Mouse (Mus musculus) Patski (cell line): ENCODE measurements at regions not wholly inside any gene's neighbourhood (a gene's known extent, or its start where the extent isn't known, plus 50 kb on each side); places are given as distances from the start of the nearest gene placed in this dataset.

ENCODE experiments used
- ATAC-seq: fragments of 100-300 bp; one replicate; pipeline ENCODE4 v1.8.0; 2021
- CTCF ChIA-PET: fragments of 350-600 bp; sonication (Branson Sonifier 250); formaldehyde crosslinking; loops from one replicate; lab custom pipeline; 2022; ENCODE audit warnings: inconsistent platforms; lab: Charles Lee
- POLR2A ChIA-PET: fragments of 350-600 bp; sonication (Branson Sonifier 250); formaldehyde crosslinking; loops from one replicate; lab custom pipeline; 2022; ENCODE audit warnings: antibody characterized with exemption, inconsistent platforms; lab: Charles Lee
- DNase-seq: peaks from one replicate; pipeline ENCODE4 v3.0.0-alpha.2; 2011; ENCODE audit warnings: low read depth, low spot score
- H3K27me3 ChIP-seq: fragments of 371-371 bp; one replicate; pipeline ENCODE4 v1.5.1; 2021
- CTCF ChIP-seq: fragments of 100-300 bp; IDR thresholded peaks from one replicate; pipeline ENCODE4 v1.5.1; 2021
- in situ Hi-C: fragments of 300-500 bp; cut with MboI; formaldehyde crosslinking; loops from 3 replicates; pipeline ENCODE4 v1.11.1; 2018; ENCODE audit warnings: low pct_unique_long_range_greater_than_20kb, mixed read lengths

DNA sequence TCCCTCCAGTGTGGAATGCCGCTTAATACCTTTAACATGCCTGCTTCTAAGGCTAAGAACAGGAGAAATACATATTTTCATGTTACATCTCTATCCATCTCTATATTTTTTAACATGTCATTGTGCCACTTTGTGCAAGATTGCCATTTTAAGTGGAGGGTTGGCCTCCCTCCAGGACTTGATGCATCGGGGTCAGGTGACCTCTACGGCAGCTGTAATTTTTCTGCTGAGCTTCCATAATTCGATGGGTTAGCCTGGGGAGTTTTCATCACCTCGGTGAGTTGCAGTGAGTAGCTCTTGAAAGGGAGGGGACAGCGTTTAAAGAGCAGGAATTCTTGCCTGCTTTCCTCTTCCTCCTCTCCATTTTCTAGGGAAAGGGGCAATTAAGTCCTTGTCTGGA is 203.6 kb downstream of the Rpl10-ps3 start:
- TF ChIP-seq CTCF, result no peak
- no peak for DNase-seq

DNA sequence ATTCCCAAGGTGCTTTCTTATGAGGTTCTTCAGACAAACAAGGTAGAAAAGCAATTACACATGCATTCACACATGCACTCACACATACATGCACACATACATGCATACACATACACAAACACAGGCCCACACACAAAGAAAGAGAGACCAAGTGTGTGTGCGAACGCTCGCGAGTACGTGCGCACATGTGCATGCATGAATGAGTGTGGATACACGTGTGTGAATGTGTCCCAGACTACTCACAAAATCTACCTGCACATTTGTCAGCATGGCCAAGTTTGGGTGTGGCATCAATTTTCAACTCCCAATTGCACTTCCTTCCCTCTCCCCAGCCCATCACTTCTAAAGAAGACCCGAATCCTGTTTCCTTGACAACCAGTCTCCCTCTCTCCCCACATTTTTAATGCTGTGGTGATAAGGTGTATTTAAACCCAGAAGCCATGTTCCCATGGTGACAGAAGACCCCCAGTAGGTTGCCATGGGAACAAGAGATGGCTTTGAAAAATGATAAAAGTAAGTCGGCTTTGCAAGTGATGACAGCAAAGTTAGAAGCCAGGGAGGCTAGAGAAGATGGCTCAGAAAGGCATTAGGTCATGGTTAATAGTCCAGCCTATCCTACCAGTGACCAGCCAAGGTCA is 206.3 kb downstream of the Rpl10-ps3 start:
- in situ Hi-C loops, result no loop called here
- no peaks in the 10 kb centered on the region for H3K27me3 ChIP-seq
- ATAC-seq, result no peak
- POLR2A ChIA-PET, result interaction anchor here (0.7 kb wide), 1 partner anchor 138 kb away, joined by 3 read pairs; no protein-coding TSS in a partner anchor
- TF ChIP-seq CTCF, result no peak
- CTCF ChIA-PET, result no interaction called here
- DNase-seq, result no peak

More for the DNA sequence above, 203.6 kb downstream of the Rpl10-ps3 start:
- no peaks in the 10 kb centered on the region for H3K27me3 ChIP-seq
- no peak for ATAC-seq
- POLR2A ChIA-PET, result no interaction called here
- CTCF ChIA-PET, result interaction anchor here (1.4 to 4.4 kb wide), 2 partner anchors 10 to 20 kb away, joined by 3 to 17 read pairs; no protein-coding TSS in a partner anchor
- in situ Hi-C loops, result loop anchor here (10.0 kb wide), 2 partner anchors 156 to 346 kb away; partner anchors contain the start of gene Ncam1

GRCm38 (mm10) chr9:50136636-50136985 is 208.2 kb downstream of the Rpl10-ps3 start:
- ATAC-seq (no peak), DNase-seq (no peak)
- CTCF ChIA-PET, result interaction anchor here (1.3 to 1.7 kb wide), 2 partner anchors 14 to 17 kb away, joined by 4 to 7 read pairs; no protein-coding TSS in a partner anchor

DNA sequence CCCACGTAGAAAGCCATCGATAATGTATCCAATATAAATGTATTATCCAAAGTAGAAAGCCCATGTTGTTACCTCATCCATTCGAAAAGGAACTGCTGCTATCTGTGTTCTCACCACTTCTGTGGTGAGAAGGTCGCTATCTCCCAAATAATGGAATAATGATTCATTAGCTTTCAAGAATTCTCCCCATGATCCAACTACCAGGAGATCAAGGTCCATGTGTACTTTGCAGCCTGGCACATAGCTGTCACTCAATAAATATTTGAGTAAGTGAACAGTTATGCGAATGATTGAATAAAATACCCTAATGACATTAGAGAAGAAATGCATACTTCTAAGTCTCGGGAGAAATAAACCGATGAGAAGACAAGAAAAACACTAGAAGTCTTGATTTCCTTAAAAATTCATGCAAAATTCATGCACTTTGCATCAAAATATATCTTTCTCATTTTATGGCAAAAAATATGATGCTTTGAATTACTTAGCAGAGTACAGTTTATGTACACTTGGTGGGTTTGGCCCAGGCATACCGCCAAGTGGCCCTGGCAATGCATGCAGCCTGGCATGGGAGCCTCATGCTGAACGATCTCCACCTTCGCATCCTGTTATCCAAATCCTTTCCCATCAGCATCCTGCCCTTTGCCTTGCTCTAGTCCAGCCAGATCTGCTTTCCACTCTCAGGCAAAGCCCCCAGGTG is 208.7 kb downstream of the Rpl10-ps3 start:
- DNase-seq (no peak), ATAC-seq (no peak)
- in situ Hi-C loops, result no loop called here
- no peaks in the 10 kb centered on the region for H3K27me3 ChIP-seq
- ChIA-PET POLR2A (no interaction called here), CTCF (interaction anchor here (1.3 to 1.7 kb wide), 2 partner anchors 13 to 16 kb away, joined by 4 to 7 read pairs; no protein-coding TSS in a partner anchor)
- no peak for TF ChIP-seq CTCF

More at GRCm38 (mm10) chr9:50136636-50136985, 208.2 kb downstream of the Rpl10-ps3 start:
- no peak for TF ChIP-seq CTCF
- POLR2A ChIA-PET, result no interaction called here
- in situ Hi-C loops, result no loop called here
- H3K27me3 ChIP-seq, result no peaks in the 10 kb centered on the region

- POLR2A ChIA-PET, result no interaction called here
- no peak for ATAC-seq
- in situ Hi-C loops, result no loop called here
- DNase-seq, result no peak
- no peaks in the 10 kb centered on the region for H3K27me3 ChIP-seq
- CTCF ChIA-PET, result no interaction called here
- TF ChIP-seq CTCF, result no peak
These were observed 220.5 kb downstream of the Rpl10-ps3 start for GRCm38 (mm10) chr9:50124241-50124640.

- H3K27me3 ChIP-seq, result no peaks in the 10 kb centered on the region
- ATAC-seq, result no peak
- in situ Hi-C loops, result no loop called here
- POLR2A ChIA-PET, result no interaction called here
- TF ChIP-seq CTCF, result no peak
- CTCF ChIA-PET, result interaction anchor here (1.9 kb wide), 1 partner anchor 16 kb away, joined by 7 read pairs; no protein-coding TSS in a partner anchor
- DNase-seq, result no peak
These were observed 223.8 kb downstream of the Rpl10-ps3 start for GRCm38 (mm10) chr9:50120820-50121599.

GRCm38 (mm10) chr9:50119412-50119811 is 225.4 kb downstream of the Rpl10-ps3 start:
- in situ Hi-C loops, result no loop called here
- TF ChIP-seq CTCF, result no peak
- ChIA-PET POLR2A (interaction anchor here (1.1 kb wide), 1 partner anchor 48 kb away, joined by 3 read pairs; no protein-coding TSS in a partner anchor), CTCF (interaction anchor here (1.9 kb wide), 1 partner anchor 17 kb away, joined by 7 read pairs; no protein-coding TSS in a partner anchor)
- no peaks in the 10 kb centered on the region for H3K27me3 ChIP-seq
- ATAC-seq (no peak), DNase-seq (no peak)

DNA sequence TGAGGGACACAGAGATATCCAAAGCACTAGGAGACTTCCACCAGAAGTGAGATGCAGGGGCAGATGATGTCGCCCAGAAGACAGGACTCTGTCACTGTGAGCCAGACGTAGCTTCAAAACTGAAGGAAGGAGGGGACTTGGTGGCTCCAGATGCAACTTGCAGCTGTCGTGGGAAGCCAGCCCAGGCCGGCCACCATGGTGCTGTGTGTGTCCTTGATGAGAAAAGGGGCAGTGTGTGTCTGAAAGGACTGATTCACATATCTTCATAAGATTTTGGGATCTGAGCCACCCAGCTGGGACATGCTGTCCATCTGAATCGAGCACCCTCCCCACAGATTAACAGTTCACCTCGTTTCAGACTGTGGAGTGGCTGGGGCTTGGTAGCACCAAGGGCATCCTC is 226.2 kb downstream of the Rpl10-ps3 start:
- no peak for TF ChIP-seq CTCF
- ChIA-PET POLR2A (interaction anchor here (1.1 kb wide), 1 partner anchor 48 kb away, joined by 3 read pairs; no protein-coding TSS in a partner anchor), CTCF (no interaction called here)
- DNase-seq (no peak), ATAC-seq (no peak)
- H3K27me3 ChIP-seq, result no peaks in the 10 kb centered on the region
- in situ Hi-C loops, result no loop called here

- ChIA-PET CTCF (interaction anchor here (1.6 kb wide), 1 partner anchor 9 kb away, joined by 3 read pairs; no protein-coding TSS in a partner anchor), POLR2A (no interaction called here)
These were observed 238.2 kb downstream of the Rpl10-ps3 start for GRCm38 (mm10) chr9:50106551-50106950.

GRCm38 (mm10) chr9:50102766-50103165 is 242.0 kb downstream of the Rpl10-ps3 start:
- TF ChIP-seq CTCF, result no peak
- ChIA-PET POLR2A (no interaction called here), CTCF (no interaction called here)
- ATAC-seq, result no peak
- in situ Hi-C loops, result no loop called here
- no peaks in the 10 kb centered on the region for H3K27me3 ChIP-seq
- DNase-seq, result no peak

More at GRCm38 (mm10) chr9:50106551-50106950, 238.2 kb downstream of the Rpl10-ps3 start:
- no peak for TF ChIP-seq CTCF
- no peak for DNase-seq
- no peak for ATAC-seq
- in situ Hi-C loops, result no loop called here
- H3K27me3 ChIP-seq, result no peaks in the 10 kb centered on the region
